Mouse (Mus musculus) MEL (cell line): ENCODE measurements at regions not wholly inside any gene's neighbourhood (a gene's known extent, or its start where the extent isn't known, plus 50 kb on each side); places are given as distances from the start of the nearest gene placed in this dataset.

ENCODE experiments used
- BHLHE40 ChIP-seq: IDR thresholded peaks from 2 replicates; pipeline ENCODE4 v1.6.1; 2012; ENCODE audit warnings: low read depth, mild to moderate bottlenecking, inconsistent platforms, low read length, improper control_type of control experiment, borderline replicate concordance
- CHD1 ChIP-seq: IDR thresholded peaks from 2 replicates; pipeline ENCODE4 v1.6.1; 2012; ENCODE audit warnings: low read depth, mild to moderate bottlenecking, inconsistent platforms, low read length, improper control_type of control experiment
- CHD2 ChIP-seq: IDR thresholded peaks from 2 replicates; pipeline ENCODE4 v1.6.1; 2011; ENCODE audit warnings: low read length, improper control_type of control experiment
- CTCF ChIP-seq, 3 experiments: IDR thresholded peaks in 2 of 3; conservative IDR thresholded peaks in 1 of 3; 2 replicates each; pipeline ENCODE4 v1.5.1; 2011 to 2012; ENCODE audit warnings: low read length in 3 of 3, low read depth in 2 of 3, mild to moderate bottlenecking in 2 of 3, improper control_type of control experiment in 1 of 3, inconsistent platforms in 1 of 3, mixed read lengths in 1 of 3, moderate library complexity in 1 of 3; ENCODE audit not compliant: control insufficient read depth in 1 of 3, insufficient read depth in 1 of 3, poor library complexity in 1 of 3, severe bottlenecking in 1 of 3
- E2F4 ChIP-seq: IDR thresholded peaks from 2 replicates; pipeline ENCODE4 v1.6.1; 2011; ENCODE audit warnings: low read depth, low read length, improper control_type of control experiment, borderline replicate concordance
- ETS1 ChIP-seq: IDR thresholded peaks from 2 replicates; pipeline ENCODE4 v1.6.1; 2012; ENCODE audit warnings: low read depth, mild to moderate bottlenecking, inconsistent platforms, low read length, improper control_type of control experiment, moderate library complexity
- GATA1 ChIP-seq: IDR thresholded peaks from 2 replicates; pipeline ENCODE4 v1.6.1; 2011; ENCODE audit warnings: low read depth, low read length, improper control_type of control experiment
- JUND ChIP-seq: IDR thresholded peaks from 2 replicates; pipeline ENCODE4 v1.6.1; 2011; ENCODE audit warnings: low read depth, mild to moderate bottlenecking, improper control_type of control experiment, low read length
- MAZ ChIP-seq: IDR thresholded peaks from 2 replicates; pipeline ENCODE4 v1.6.1; 2012; ENCODE audit warnings: low read depth, mild to moderate bottlenecking, inconsistent platforms, low read length, improper control_type of control experiment
- POLR2A ChIP-seq, 2 experiments: IDR thresholded peaks; 2 replicates each; pipeline ENCODE4 v1.6.1; 2011 to 2012; ENCODE audit warnings: low read length in 2 of 2, mild to moderate bottlenecking in 2 of 2, control low read depth in 1 of 2, improper control_type of control experiment in 1 of 2, low read depth in 1 of 2, moderate library complexity in 1 of 2; ENCODE audit not compliant: control insufficient read depth in 1 of 2, insufficient read depth in 1 of 2, poor library complexity in 1 of 2
- POLR2AphosphoS2 ChIP-seq: IDR thresholded peaks from 2 replicates; pipeline ENCODE4 v1.6.1; 2011; ENCODE audit warnings: low read length, improper control_type of control experiment
- SIN3A ChIP-seq: IDR thresholded peaks from 2 replicates; pipeline ENCODE4 v1.6.1; 2012; ENCODE audit warnings: low read length, improper control_type of control experiment, inconsistent platforms

- TF ChIP-seq POLR2AphosphoS2: no peak
- TF ChIP-seq JUND: no peak
- TF ChIP-seq POLR2A (IDR thresholded peaks at IDR 0.05; ENCODE audit: control insufficient read depth in 1 of 2, insufficient read depth in 1 of 2, low read depth in 1 of 2, low read length in 2 of 2, poor library complexity in 1 of 2): no peak
- peak; percentile 35; the same call in 1 of the 2 replicates for TF ChIP-seq ETS1
- TF ChIP-seq E2F4: no peak
- no peak for TF ChIP-seq CHD2
- no peak for TF ChIP-seq CTCF (IDR thresholded peaks at IDR 0.05 in 2 of 3, conservative IDR thresholded peaks at IDR 0.05 in 1 of 3; ENCODE audit: control insufficient read depth in 1 of 3, insufficient read depth in 1 of 3, low read depth in 2 of 3, low read length in 3 of 3, poor library complexity in 1 of 3, severe bottlenecking in 1 of 3)
- no peak for TF ChIP-seq BHLHE40
- no peak for TF ChIP-seq MAZ
- no peak for TF ChIP-seq SIN3A
- no peak for TF ChIP-seq CHD1
- TF ChIP-seq GATA1: no peak
Observed at GRCm38 (mm10) chr4:35331161-35331560, 105.2 kb upstream of the C9orf72 start.
